Mouse (Mus musculus) myocyte (in vitro differentiated cells): ENCODE results near the gene Epb41l3.
A peak's percentile ranks its signal among the peaks of the same experiment; 100 is the strongest.

Experiments used
- CEBPB ChIP-seq: IDR thresholded peaks from 2 replicates; pipeline ENCODE4 v1.6.1; 2011; ENCODE audit warnings: mild to moderate bottlenecking, moderate library complexity; ENCODE audit not compliant: poor library complexity, insufficient read depth, severe bottlenecking
- E2F4 ChIP-seq: IDR thresholded peaks from one replicate; pipeline ENCODE4 v1.6.1; 2011; ENCODE audit warnings: mild to moderate bottlenecking, control low read depth, moderate library complexity; ENCODE audit not compliant: insufficient read depth
- MAX ChIP-seq: IDR thresholded peaks from one replicate; pipeline ENCODE4 v1.6.1; 2011; ENCODE audit warnings: low read depth, mild to moderate bottlenecking, control low read depth
- MYOD1 ChIP-seq, 3 experiments: IDR thresholded peaks; one replicate each; pipeline ENCODE4 v1.6.1; 2011; ENCODE audit warnings: control low read depth in 2 of 3, low read depth in 2 of 3, mild to moderate bottlenecking in 2 of 3, moderate library complexity in 1 of 3; ENCODE audit not compliant: insufficient read length in 2 of 3, control insufficient read depth in 1 of 3
- MYOG ChIP-seq, 3 experiments: IDR thresholded peaks; one replicate each; pipeline ENCODE4 v1.6.1; 2011; ENCODE audit warnings: control low read depth in 2 of 3, low read depth in 2 of 3, mild to moderate bottlenecking in 2 of 3; ENCODE audit not compliant: insufficient read length in 2 of 3, control insufficient read depth in 1 of 3, insufficient read depth in 1 of 3
- POLR2A ChIP-seq: IDR thresholded peaks from one replicate; pipeline ENCODE4 v1.6.1; 2011; ENCODE audit warnings: low read depth, mild to moderate bottlenecking, control low read depth, moderate library complexity; ENCODE audit not compliant: insufficient read length
- POLR2AphosphoS2 ChIP-seq: IDR thresholded peaks from one replicate; pipeline ENCODE4 v1.6.1; 2011; ENCODE audit warnings: low read depth, control low read depth; ENCODE audit not compliant: insufficient read length
- REST ChIP-seq: IDR thresholded peaks from one replicate; pipeline ENCODE4 v1.6.1; 2011; ENCODE audit warnings: mild to moderate bottlenecking, control low read depth, moderate library complexity; ENCODE audit not compliant: insufficient read depth, insufficient read length
- SRF ChIP-seq: IDR thresholded peaks from one replicate; pipeline ENCODE4 v1.6.1; 2011; ENCODE audit warnings: low read depth; ENCODE audit not compliant: control insufficient read depth, insufficient read length
- TCF12 ChIP-seq: IDR thresholded peaks from one replicate; pipeline ENCODE4 v1.6.1; 2011; ENCODE audit warnings: mild to moderate bottlenecking, control low read depth; ENCODE audit not compliant: poor library complexity, insufficient read depth, severe bottlenecking
- TCF3 ChIP-seq: IDR thresholded peaks from one replicate; pipeline ENCODE4 v1.6.1; 2011; ENCODE audit warnings: low read depth, control low read depth; ENCODE audit not compliant: insufficient read length
- USF1 ChIP-seq: IDR thresholded peaks from one replicate; pipeline ENCODE4 v1.6.1; 2011; ENCODE audit warnings: low read depth, mild to moderate bottlenecking, control low read depth, moderate library complexity

GRCm38 (mm10) chr17:69307636-69308035, 232.2 kb downstream of the Epb41l3 start:
- no peak for TF ChIP-seq POLR2A
- TF ChIP-seq MAX, result no peak
- TF ChIP-seq E2F4, result no peak
- no peak for TF ChIP-seq POLR2AphosphoS2
- TF ChIP-seq TCF12, result peak; percentile 80
- peak; percentile 31 to 83 (median 71) for TF ChIP-seq MYOD1 (IDR thresholded peaks at IDR 0.05; ENCODE audit: control insufficient read depth in 1 of 3, insufficient read length in 2 of 3, low read depth in 2 of 3)
- no peak for TF ChIP-seq USF1
- no peak for TF ChIP-seq SRF
- peak; percentile 17 to 89 (median 75) for TF ChIP-seq MYOG (IDR thresholded peaks at IDR 0.05; ENCODE audit: control insufficient read depth in 1 of 3, insufficient read depth in 1 of 3, insufficient read length in 2 of 3, low read depth in 2 of 3)
- no peak for TF ChIP-seq CEBPB
- TF ChIP-seq TCF3, result peak; percentile 59
- TF ChIP-seq REST, result no peak
